Mouse (Mus musculus) ES-E14 (cell line): Measurements from ENCODE around the gene Rbfox1. TPM values are rescaled to one million over a fixed set of nuclear protein-coding genes. Genes with fewer than 3 reads are reported as not detected.

ENCODE experiments used
- DNase-seq: peaks from one replicate; pipeline ENCODE4 v3.0.0-alpha.2; 2013; ENCODE audit warnings: low read depth, low spot score
- H3K27ac ChIP-seq: 2 replicates; pipeline ENCODE4 v1.5.1; 2012; ENCODE audit warnings: low read depth, mild to moderate bottlenecking, low read length, moderate library complexity, mixed read lengths; ENCODE audit not compliant: poor library complexity, insufficient read depth, severe bottlenecking
- H3K36me3 ChIP-seq: 2 replicates; pipeline ENCODE4 v1.6.1; 2012; ENCODE audit warnings: mild to moderate bottlenecking, low read length, moderate library complexity, mixed read lengths; ENCODE audit not compliant: control insufficient read depth, poor library complexity, insufficient read depth, severe bottlenecking
- H3K4me1 ChIP-seq, 2 experiments: fragments of 150-350 bp in 1 of 2; sonication (generic) in 1 of 2; 2 replicates each; pipeline ENCODE4 v1.6.1; 2012; ENCODE audit warnings: low read length in 2 of 2, mild to moderate bottlenecking in 1 of 2, mixed read lengths in 1 of 2; ENCODE audit not compliant: control insufficient read depth in 2 of 2, insufficient read depth in 2 of 2, poor library complexity in 1 of 2
- H3K4me3 ChIP-seq, 2 experiments: fragments of 150-350 bp in 1 of 2; sonication (generic) in 1 of 2; 2 replicates each; pipeline ENCODE4 v1.5.1; 2012; ENCODE audit warnings: low read length in 2 of 2, low read depth in 1 of 2, mild to moderate bottlenecking in 1 of 2, mixed read lengths in 1 of 2; ENCODE audit not compliant: insufficient read depth in 1 of 2, poor library complexity in 1 of 2, severe bottlenecking in 1 of 2
- H3K9ac ChIP-seq: 2 replicates; pipeline ENCODE4 v1.6.1; 2012; ENCODE audit warnings: low read depth, mild to moderate bottlenecking, low read length, mixed read lengths; ENCODE audit not compliant: poor library complexity, insufficient read depth, severe bottlenecking
- H3K9me3 ChIP-seq: fragments of 150-350 bp; sonication (generic); 2 replicates; pipeline ENCODE4 v1.6.1; 2012; ENCODE audit warnings: low read depth, mild to moderate bottlenecking, low read length; ENCODE audit not compliant: control insufficient read depth, insufficient read depth
- CHD2 ChIP-seq: IDR thresholded peaks from 2 replicates; pipeline ENCODE4 v1.6.1; 2014; ENCODE audit warnings: mild to moderate bottlenecking, low read depth, low read length, inconsistent platforms
- HCFC1 ChIP-seq: IDR thresholded peaks from 2 replicates; pipeline ENCODE4 v1.6.1; 2012; ENCODE audit warnings: low read length, inconsistent platforms, borderline replicate concordance; ENCODE audit not compliant: insufficient read depth
- MAFK ChIP-seq: IDR thresholded peaks from 2 replicates; pipeline ENCODE4 v1.6.1; 2014; ENCODE audit warnings: mild to moderate bottlenecking, low read depth, low read length, inconsistent platforms; ENCODE audit not compliant: insufficient read depth
- ZC3H11A ChIP-seq: IDR thresholded peaks from 2 replicates; pipeline ENCODE4 v1.6.1; 2012; ENCODE audit warnings: low read depth, mild to moderate bottlenecking, inconsistent platforms, low read length, borderline replicate concordance
- ZNF384 ChIP-seq: IDR thresholded peaks from 2 replicates; pipeline ENCODE4 v1.6.1; 2012; ENCODE audit warnings: low read depth, low read length, inconsistent platforms
- in situ Hi-C, 2 experiments: fragments of 600-800 bp; cut with MboI; formaldehyde crosslinking; loops; one replicate each; pipeline ENCODE4 v1.15.1; 2025; ENCODE audit warnings: low sequenced_read_pairs in 2 of 2, inconsistent platforms in 1 of 2; ENCODE audit not compliant: unreplicated experiment in 2 of 2
- total RNA-seq: library from RNA; depleted of rRNA; stranded (reverse); fragments of 300-350 nt; gene quantifications from 2 replicates; pipeline ENCODE4 v1.2.3, GENCODE M21; 2012

Gene Rbfox1
- total RNA-seq, 1 experiment = 0.18 TPM

DNA sequence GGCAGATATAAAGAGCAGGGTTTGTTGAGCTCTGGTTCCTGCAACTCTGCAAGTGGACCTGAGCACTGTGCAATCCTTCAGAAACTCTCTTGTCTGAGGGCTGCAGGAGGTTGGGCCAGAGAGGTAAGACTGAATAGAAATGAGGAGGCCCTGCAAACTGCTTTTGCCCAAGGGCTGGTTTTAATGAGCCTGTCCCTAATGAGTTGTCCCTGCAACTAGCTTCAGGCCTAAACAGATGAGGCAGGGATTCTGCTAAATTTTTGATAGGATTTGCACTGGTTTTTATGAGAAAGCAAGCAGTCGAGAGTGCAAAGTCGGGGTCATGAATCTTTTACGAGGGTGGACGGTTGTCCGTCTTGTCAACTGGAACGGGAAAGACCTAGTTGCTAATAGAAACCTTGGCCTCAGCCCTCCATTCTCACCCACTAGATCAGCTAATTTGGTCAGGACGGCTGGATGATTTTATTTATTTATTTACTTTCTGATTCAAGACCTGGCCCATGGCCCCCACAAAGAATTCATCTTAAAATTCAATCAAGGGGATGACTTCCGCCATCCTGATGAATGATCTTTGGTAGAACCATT lies 1279.1 kb downstream of the Rbfox1 start:
- no peak overlapping the region for H3K9ac ChIP-seq
- H3K4me1 ChIP-seq = peaks cover 6 to 9% of the 10 kb centered on the region in 2 experiments; a peak in 2 of 4 replicates
- DNase-seq = no peak
- in situ Hi-C loops = no loop called here
- no peaks in the 10 kb centered on the region for H3K36me3 ChIP-seq
- no peak overlapping the region for H3K4me3 ChIP-seq
- TF ChIP-seq MAFK (no peak), ZNF384 (no peak), HCFC1 (no peak), ZC3H11A (no peak), CHD2 (no peak)
- H3K9me3 ChIP-seq = no peaks in the 10 kb centered on the region
- no peak overlapping the region for H3K27ac ChIP-seq

DNA sequence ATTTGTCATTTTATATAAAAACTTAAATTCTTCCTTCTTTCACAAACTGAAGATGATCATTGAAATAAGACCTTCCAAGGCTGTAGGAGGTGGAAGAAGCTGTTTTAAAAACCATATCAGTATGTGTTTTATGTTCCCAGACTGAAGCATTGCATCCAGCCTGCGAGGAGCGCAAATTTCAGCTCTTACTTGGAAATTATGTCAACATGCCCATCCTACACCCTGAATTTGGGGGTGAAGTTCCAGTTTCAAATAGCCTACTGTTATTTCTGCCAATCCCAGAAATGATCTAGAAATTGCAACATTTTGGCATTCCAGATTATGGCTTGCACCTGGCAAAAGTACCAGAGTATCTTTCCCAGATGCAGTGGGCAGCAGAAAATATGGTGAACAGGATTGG lies 1290.8 kb downstream of the Rbfox1 start:
- Histone ChIP-seq H3K4me1 (no peaks in the 10 kb centered on the region), H3K4me3 (no peak overlapping the region), H3K27ac (no peak overlapping the region), H3K9me3 (no peaks in the 10 kb centered on the region), H3K9ac (no peak overlapping the region), H3K36me3 (no peaks in the 10 kb centered on the region)
- in situ Hi-C loops = no loop called here
- no peak for DNase-seq
- TF ChIP-seq MAFK = no peak
- no peak for TF ChIP-seq CHD2
- TF ChIP-seq ZNF384 = no peak
- TF ChIP-seq HCFC1 = no peak
- no peak for TF ChIP-seq ZC3H11A

DNA sequence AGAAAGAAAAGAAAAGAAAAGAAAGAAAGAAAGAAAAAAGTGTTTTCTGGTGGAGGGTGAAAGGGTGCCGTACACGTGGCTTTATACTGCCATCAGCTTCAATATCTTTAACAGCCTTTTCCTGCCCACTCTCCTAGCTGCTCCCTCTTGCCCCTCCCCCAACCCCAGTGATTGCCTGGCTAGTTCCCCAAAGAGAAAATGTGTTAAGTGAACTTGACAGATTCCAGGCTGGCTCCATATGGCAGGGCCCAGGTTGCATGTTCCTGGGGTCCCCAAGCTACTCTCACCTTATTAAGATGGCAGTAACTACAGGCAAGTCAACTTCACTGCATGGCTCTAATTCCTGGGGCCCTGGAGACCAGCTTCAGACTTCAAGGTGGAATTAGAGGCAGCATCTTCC lies 1302.6 kb downstream of the Rbfox1 start:
- H3K4me1 ChIP-seq = no peaks in the 10 kb centered on the region

DNA sequence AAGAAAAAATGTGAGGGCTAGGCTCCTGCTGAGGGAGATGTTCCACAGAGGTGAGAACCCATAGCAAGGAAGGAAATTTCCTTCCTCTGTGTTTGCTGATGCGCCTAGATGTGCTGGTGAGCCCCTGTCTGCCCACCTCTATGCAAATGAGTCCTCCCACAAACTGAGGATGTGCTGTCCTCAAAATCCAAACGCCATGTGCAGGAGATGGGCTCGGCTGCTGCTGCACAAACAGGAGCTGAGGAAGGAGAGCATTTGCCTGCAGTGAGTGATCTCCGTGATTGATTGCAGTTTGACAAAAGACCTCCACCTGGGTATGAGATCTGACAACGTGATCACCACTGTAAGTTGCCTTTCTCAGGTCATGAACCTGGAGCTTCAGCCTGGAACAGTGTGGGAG lies 1308.4 kb downstream of the Rbfox1 start:
- H3K4me3 ChIP-seq = no peak overlapping the region
- H3K4me1 ChIP-seq = no peaks in the 10 kb centered on the region
- TF ChIP-seq HCFC1 = no peak
- no peak for TF ChIP-seq CHD2
- no peak for TF ChIP-seq ZC3H11A
- no peak for TF ChIP-seq MAFK
- no peak for TF ChIP-seq ZNF384
- no peak overlapping the region for H3K9ac ChIP-seq
- no peaks in the 10 kb centered on the region for H3K36me3 ChIP-seq
- no peaks in the 10 kb centered on the region for H3K9me3 ChIP-seq
- H3K27ac ChIP-seq = no peak overlapping the region
- in situ Hi-C loops = no loop called here
- no peak for DNase-seq

More for the DNA sequence above, 1302.6 kb downstream of the Rbfox1 start:
- no peak overlapping the region for H3K4me3 ChIP-seq
- H3K27ac ChIP-seq = no peak overlapping the region
- TF ChIP-seq MAFK = no peak
- no peak for TF ChIP-seq CHD2
- no peak for TF ChIP-seq ZC3H11A
- no peak for TF ChIP-seq ZNF384
- TF ChIP-seq HCFC1 = no peak
- in situ Hi-C loops = no loop called here
- no peaks in the 10 kb centered on the region for H3K36me3 ChIP-seq
- no peak overlapping the region for H3K9ac ChIP-seq
- no peak for DNase-seq
- H3K9me3 ChIP-seq = no peaks in the 10 kb centered on the region
